Mouse (Mus musculus) liver, adult (tissue): ENCODE measurements around the gene Inpp5a.

Experiments
- GATA4 ChIP-seq: IDR thresholded peaks from 2 replicates; pipeline ENCODE4 v1.6.1; 2014; ENCODE audit warnings: mild to moderate bottlenecking, low read length; ENCODE audit not compliant: insufficient replicate concordance

The Inpp5a gene

DNA sequence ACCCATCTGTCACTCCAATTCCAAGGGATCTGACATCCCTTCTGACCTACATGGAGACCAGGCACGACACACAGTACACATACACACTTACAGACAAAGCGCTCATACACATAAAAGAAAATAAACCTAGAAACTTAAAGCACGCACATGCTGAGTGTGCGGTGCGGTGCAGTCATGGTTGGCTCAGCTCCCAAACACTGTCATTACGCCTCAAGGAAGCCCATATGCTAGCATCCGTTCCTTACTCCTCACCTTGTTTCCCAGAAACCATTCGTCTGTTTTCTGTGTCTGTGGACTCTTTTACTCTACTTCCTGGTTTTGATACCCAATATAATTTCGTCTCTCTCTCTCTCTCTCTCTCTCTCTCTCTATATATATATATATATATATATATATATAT lies 236.2 kb downstream of the Inpp5a start:
- no peak for TF ChIP-seq GATA4
